Comparison of ENCODE assay signal across 8 mouse cellular contexts in the genomic region with DNA sequence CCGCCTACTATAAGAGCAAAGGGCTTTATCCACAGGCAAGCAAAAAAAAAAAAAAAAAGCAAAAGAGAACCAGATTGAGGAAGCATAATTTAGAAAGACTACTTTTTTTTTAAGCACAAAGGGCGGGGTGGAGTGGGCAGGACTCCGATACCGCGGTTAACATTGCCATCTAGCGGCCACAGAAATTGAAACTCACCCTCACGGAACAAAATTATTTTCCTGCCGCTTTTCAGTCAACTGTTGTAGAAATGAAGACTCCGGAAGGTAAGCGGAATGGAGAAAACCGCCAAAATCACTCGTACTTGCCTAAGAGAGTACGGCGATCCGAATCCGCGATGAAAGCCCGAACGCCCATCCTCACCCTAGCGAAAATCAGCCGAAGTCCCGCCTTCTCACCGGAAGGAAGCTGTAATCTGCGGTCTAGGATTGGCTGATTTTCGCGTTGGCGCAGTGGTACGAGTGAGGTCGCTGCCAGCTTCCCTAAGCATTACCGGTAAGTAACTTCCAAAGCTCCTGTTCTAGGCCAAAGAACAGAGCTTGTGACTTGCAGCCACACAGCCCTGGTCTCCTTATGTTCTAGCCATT. TPM values are rescaled to one million over a fixed set of nuclear protein-coding genes. Genes with fewer than 3 reads are reported as not detected.
A peak's percentile ranks its signal among the peaks of the same experiment; 100 is the strongest.
DNase-seq lines count a peak whose midpoint lies in the region; ATAC-seq lines count a peak whose summit lies in the region.

A gene (minus strand): TSS at position 389 of the 585 bp plus-strand sequence.

- intact Hi-C loops in left cerebral cortex, postnatal 14 days (cut with DNase I), result no loop called here

- peak; percentile 89 to 97 for DNase-seq in adrenal gland, adult (ENCODE audit: inconsistent age in 2 of 2, low spot score in 1 of 2)
- DNase-seq in embryo, embryonic 10.5 days (ENCODE audit: low spot score), result peak; percentile 91
- peak; percentile 87 for DNase-seq in gastrocnemius, postnatal 25 days
- peak; percentile 85 for DNase-seq in intestine, embryonic 14.5 days (ENCODE audit: low spot score)
- DNase-seq in left cerebral cortex, postnatal 14 days (ENCODE audit: low spot score in 2 of 2), result peak; percentile 84 to 96
- DNase-seq in mesoderm, embryonic 11.5 days (ENCODE audit: low read depth, low spot score), result peak; percentile 88
- peak; percentile 79 to 87 for DNase-seq in right cerebral cortex, postnatal 36 days (ENCODE audit: low spot score in 2 of 2)
- peak; percentile 81 for DNase-seq in yolk sac, embryonic 10.5 days (ENCODE audit: low spot score)

- H3K9ac ChIP-seq in intestine, embryonic 14.5 days (ENCODE audit: low read length), result peak within 1 kb of the TSS; percentile 44

- peak; percentile 98 for ATAC-seq in intestine, embryonic 14.5 days (replicated peaks; ENCODE audit: low FRiP score, low TSS enrichment, low read depth)

- H3K4me2 ChIP-seq in intestine, embryonic 14.5 days (ENCODE audit: low read length), result peak within 1 kb of the TSS; percentile 45

- WGBS in intestine, embryonic 14.5 days, result 2% methylated on average over 30 of the region's 30 CpGs

- no peaks in the 10 kb centered on the region for H3K4me1 ChIP-seq in intestine, embryonic 14.5 days (replicated peaks; ENCODE audit: control insufficient read depth, insufficient read depth, low read length)

- H3K36me3 ChIP-seq in intestine, embryonic 14.5 days (ENCODE audit: control insufficient read depth, insufficient read depth, low read length), result no peaks in the 10 kb centered on the region

- H3K9me3 ChIP-seq in intestine, embryonic 14.5 days (ENCODE audit: control insufficient read depth, low read length), result no peaks in the 10 kb centered on the region

- no peaks in the 10 kb centered on the region for H3K27me3 ChIP-seq in intestine, embryonic 14.5 days (replicated peaks; ENCODE audit: control insufficient read depth, insufficient read depth, low read length)

- H3K27ac ChIP-seq in intestine, embryonic 14.5 days (ENCODE audit: low read depth), result peak within 1 kb of the TSS; percentile 71

- H3K4me3 ChIP-seq in intestine, embryonic 14.5 days (ENCODE audit: low read depth, low read length), result peak within 1 kb of the TSS; percentile 48

RNA-seq across cellular contexts. Expression of the gene that starts here (rescaled TPM):
- 1 to 10 TPM; 4.6 to 6.3 TPM for total RNA-seq in gastrocnemius, postnatal 25 days (2021)
- 33.9 and 37.5 TPM in 2 replicates for polyA plus RNA-seq in intestine, embryonic 14.5 days (2014; fragmentation: Nextera tagmentation; extraction: Ambion mirVana)
- total RNA-seq in left cerebral cortex, postnatal 14 days (2021), result 10 to 100 TPM; 45.2 to 45.8 TPM

Comparison
In these comparisons a context has a peak if more than half of its experiments do, and no peak if none do; other contexts are left out.
1. Peak in every context shown above with its lines: DNase-seq, ATAC-seq, H3K4me3 ChIP-seq and H3K27ac ChIP-seq.
2. RNA of the gene that starts here (total RNA-seq): 45.2 to 45.8 TPM in left cerebral cortex, postnatal 14 days; 4.6 to 6.3 TPM in gastrocnemius, postnatal 25 days; every median in the first group is over 4 times any median in the second.